Mouse (Mus musculus) kidney, postnatal 0 days (tissue): ENCODE measurements around the gene Ceacam15. TPM values are rescaled to one million over a fixed set of nuclear protein-coding genes. Genes with fewer than 3 reads are reported as not detected.
"Not testable (repeated sequence)": the region's sequence is repeated elsewhere in the genome, so short reads cannot be mapped to it uniquely, and the experiment has no call there.

Source experiments
- ATAC-seq: fragments of 200-750 bp; cut with Nextera tagmentation; replicated peaks from 2 replicates; pipeline ENCODE4 v1.8.0; 2017; ENCODE audit warnings: low read depth, moderate number of reproducible peaks, moderate TSS enrichment, moderate library complexity; ENCODE audit not compliant: low FRiP score
- DNase-seq: peaks from one replicate; pipeline ENCODE4 v3.0.0-alpha.2; 2016; ENCODE audit warnings: low spot score
- H3K27ac ChIP-seq: fragments of 300-500 bp; sonication (generic); 2 replicates; pipeline ENCODE4 v1.5.1; 2014; ENCODE audit warnings: mild to moderate bottlenecking
- H3K27me3 ChIP-seq: fragments of 300-500 bp; sonication (generic); 2 replicates; pipeline ENCODE4 v1.6.1; 2014; ENCODE audit warnings: low read length, mixed read lengths; ENCODE audit not compliant: insufficient read depth
- H3K36me3 ChIP-seq: fragments of 300-500 bp; sonication (generic); 2 replicates; pipeline ENCODE4 v1.6.1; 2014; ENCODE audit warnings: low read length, mixed read lengths; ENCODE audit not compliant: insufficient read depth
- H3K4me1 ChIP-seq: fragments of 300-500 bp; sonication (generic); replicated peaks from 2 replicates; pipeline ENCODE4 v1.6.1; 2014; ENCODE audit warnings: antibody characterized with exemption, low read length, mixed read lengths; ENCODE audit not compliant: insufficient read depth
- H3K4me2 ChIP-seq: fragments of 300-500 bp; sonication (generic); 2 replicates; pipeline ENCODE4 v1.6.1; 2014; ENCODE audit warnings: mild to moderate bottlenecking, low read length, moderate library complexity, mixed read lengths
- H3K4me3 ChIP-seq: fragments of 300-500 bp; sonication (generic); replicated peaks from 2 replicates; pipeline ENCODE4 v1.5.1; 2014; ENCODE audit warnings: low read depth, low read length
- H3K9ac ChIP-seq: fragments of 300-500 bp; sonication (generic); 2 replicates; pipeline ENCODE4 v1.6.1; 2014; ENCODE audit warnings: low read depth, low read length
- H3K9me3 ChIP-seq: fragments of 300-500 bp; sonication (generic); replicated peaks from 2 replicates; pipeline ENCODE4 v1.6.1; 2016; ENCODE audit warnings: low read length, inconsistent platforms, mixed read lengths
- CTCF ChIP-seq: IDR thresholded peaks from 2 replicates; pipeline ENCODE4 v1.5.1; 2016; ENCODE audit warnings: antibody characterized with exemption, low read depth, mild to moderate bottlenecking, moderate library complexity
- WGBS: fragments of 180-500 bp; shearing (Covaris S2); extraction: QIAGEN DNeasy Blood & Tissue Kit; methylation state at CpG from one replicate; pipeline ENCODE4 v1.1.7; 2014; 5-methylcytosine and 5-hydroxymethylcytosine counted together
- polyA plus RNA-seq: library from polyadenylated mRNA; unstranded; fragments of >200 nt; fragmentation: Nextera tagmentation; extraction: Ambion mirVana; gene quantifications from 2 replicates; pipeline ENCODE4 v1.2.1, GENCODE M21; 2015

Ceacam15 gene
- polyA plus RNA-seq, 1 experiment from 2014 or later: not detected

DNA sequence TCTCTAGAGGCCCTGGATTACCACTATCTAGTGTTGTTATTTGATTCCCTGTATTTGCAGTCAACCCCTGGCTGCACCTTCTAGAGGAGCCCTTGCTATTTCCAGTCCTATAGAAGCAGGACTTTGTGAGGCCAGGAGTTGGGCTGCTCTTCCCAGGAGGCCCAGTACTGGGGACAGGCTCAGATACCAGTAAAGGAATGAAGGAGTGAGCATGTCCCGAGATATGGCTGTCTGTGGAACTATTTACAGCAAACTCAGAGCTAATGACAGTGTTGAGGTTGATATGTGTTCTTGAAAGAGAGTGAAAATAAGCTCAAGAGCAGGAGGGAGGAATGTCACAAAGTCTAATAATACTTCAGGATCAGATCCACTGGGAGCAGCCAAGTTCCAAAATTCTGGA lies 1.7 kb downstream of the Ceacam15 start:
- Histone ChIP-seq H3K27me3 (no peaks in the 10 kb centered on the region), H3K9me3 (no peaks in the 10 kb centered on the region), H3K36me3 (no peaks in the 10 kb centered on the region), H3K4me1 (no peaks in the 10 kb centered on the region), H3K9ac (no peak overlapping the region), H3K27ac (no peak overlapping the region), H3K4me2 (no peak overlapping the region), H3K4me3 (no peak overlapping the region)
- ATAC-seq (no peak), DNase-seq (no peak)
- no peak for TF ChIP-seq CTCF
- 51% methylated on average over 1 of the region's 1 CpGs for WGBS

DNA sequence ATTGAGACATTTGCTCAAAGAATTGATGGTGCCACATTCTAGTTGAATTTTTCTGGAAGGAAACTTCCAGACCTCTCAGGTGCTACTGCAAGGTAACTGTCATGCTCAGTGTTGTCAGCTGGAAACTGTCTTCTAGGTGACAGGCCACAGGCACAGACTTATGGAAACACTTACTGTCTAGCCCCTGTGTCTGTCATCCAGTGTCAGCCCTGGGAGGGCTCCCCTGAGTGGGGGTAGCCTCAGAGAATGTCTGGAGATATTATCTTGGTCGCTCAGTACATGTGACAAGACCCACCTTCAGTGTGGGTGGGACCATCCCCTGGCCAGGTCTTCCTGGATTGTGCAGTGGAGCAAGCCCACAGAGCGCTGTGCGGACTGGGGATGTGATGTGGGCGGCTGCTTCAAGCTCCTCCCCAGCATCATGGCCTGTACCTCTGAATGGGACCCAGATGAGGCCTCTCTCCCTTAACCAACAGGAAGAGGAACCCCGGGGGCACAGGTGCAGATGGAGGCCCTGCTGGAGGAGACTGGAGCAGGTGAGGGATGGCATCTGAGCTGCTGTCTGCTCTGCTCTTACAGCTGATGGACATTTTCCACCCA lies 7.1 kb downstream of the Ceacam15 start:
- not testable (repeated sequence) for H3K36me3 ChIP-seq, H3K4me2 ChIP-seq, H3K27me3 ChIP-seq, H3K4me3 ChIP-seq, ATAC-seq, H3K9me3 ChIP-seq, H3K4me1 ChIP-seq, DNase-seq, H3K27ac ChIP-seq, H3K9ac ChIP-seq
- 59% methylated on average over 4 of the region's 5 CpGs for WGBS

DNA sequence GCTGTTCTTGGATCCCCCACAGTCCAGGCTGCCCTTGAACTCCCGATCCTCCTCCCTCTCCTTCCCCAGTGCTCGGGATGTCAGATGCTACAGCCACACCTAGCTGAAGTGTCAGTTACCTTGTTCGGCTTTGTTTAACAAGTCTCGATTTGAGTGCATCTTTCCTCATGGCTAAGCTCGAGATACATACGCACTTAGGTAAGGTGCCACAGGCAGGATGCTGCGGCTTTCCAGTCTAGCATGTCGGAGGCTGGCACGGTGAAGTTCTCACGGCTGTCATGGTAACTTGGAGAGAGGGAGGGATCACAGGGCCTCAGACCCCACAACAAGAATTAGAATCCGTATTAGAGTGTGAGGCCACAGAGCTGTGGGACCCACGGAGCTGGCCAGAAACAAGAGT lies 31.2 kb downstream of the Ceacam15 start:
- Histone ChIP-seq H3K27ac (no peak overlapping the region), H3K9ac (no peak overlapping the region), H3K4me1 (no peaks in the 10 kb centered on the region), H3K9me3 (no peaks in the 10 kb centered on the region), H3K27me3 (no peaks in the 10 kb centered on the region), H3K4me3 (no peak overlapping the region), H3K4me2 (no peak overlapping the region), H3K36me3 (no peaks in the 10 kb centered on the region)
- TF ChIP-seq CTCF: no peak
- no peak for DNase-seq
- 73% methylated on average over 12 of the region's 12 CpGs for WGBS
- ATAC-seq: no peak

DNA sequence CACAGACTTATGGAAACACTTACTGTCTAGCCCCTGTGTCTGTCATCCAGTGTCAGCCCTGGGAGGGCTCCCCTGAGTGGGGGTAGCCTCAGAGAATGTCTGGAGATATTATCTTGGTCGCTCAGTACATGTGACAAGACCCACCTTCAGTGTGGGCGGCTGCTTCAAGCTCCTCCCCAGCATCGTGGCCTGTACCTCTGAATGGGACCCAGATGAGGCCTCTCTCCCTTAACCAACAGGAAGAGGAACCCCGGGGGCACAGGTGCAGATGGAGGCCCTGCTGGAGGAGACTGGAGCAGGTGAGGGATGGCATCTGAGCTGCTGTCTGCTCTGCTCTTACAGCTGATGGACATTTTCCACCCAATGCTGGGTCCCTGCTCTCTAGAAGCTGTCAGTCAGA lies 32.4 kb downstream of the Ceacam15 start:
- not testable (repeated sequence) for H3K27me3 ChIP-seq, H3K9me3 ChIP-seq, ATAC-seq, H3K4me3 ChIP-seq, H3K9ac ChIP-seq, H3K36me3 ChIP-seq, H3K4me1 ChIP-seq, H3K4me2 ChIP-seq, DNase-seq, H3K27ac ChIP-seq
- 34% methylated on average over 3 of the region's 4 CpGs for WGBS

DNA sequence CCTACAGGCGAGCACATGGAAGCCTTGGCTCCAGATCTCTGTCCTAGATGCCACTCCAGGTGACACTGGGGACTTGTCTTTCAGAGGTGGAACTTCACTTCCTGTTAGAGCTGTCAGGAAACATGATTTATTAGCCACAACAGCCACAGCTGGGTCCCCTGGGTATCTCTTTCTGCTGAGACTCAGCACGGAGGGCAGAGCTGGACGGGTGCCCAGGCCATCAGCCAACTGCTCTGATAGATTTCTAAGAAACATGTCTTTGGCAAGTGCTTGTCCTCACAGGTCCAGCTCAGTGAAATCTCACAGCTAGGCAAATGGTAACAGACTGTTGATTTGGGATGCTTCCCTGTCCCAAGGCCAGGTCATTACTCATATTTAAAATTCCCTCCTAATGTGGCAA lies 36.5 kb downstream of the Ceacam15 start:
- Histone ChIP-seq H3K9ac (no peak overlapping the region), H3K27me3 (no peaks in the 10 kb centered on the region), H3K4me2 (no peak overlapping the region), H3K9me3 (no peaks in the 10 kb centered on the region), H3K36me3 (no peaks in the 10 kb centered on the region), H3K4me3 (no peak overlapping the region), H3K4me1 (no peaks in the 10 kb centered on the region), H3K27ac (no peak overlapping the region)
- WGBS: 38% methylated on average over 3 of the region's 3 CpGs
- ATAC-seq (no peak), DNase-seq (no peak)
- TF ChIP-seq CTCF: no peak

DNA sequence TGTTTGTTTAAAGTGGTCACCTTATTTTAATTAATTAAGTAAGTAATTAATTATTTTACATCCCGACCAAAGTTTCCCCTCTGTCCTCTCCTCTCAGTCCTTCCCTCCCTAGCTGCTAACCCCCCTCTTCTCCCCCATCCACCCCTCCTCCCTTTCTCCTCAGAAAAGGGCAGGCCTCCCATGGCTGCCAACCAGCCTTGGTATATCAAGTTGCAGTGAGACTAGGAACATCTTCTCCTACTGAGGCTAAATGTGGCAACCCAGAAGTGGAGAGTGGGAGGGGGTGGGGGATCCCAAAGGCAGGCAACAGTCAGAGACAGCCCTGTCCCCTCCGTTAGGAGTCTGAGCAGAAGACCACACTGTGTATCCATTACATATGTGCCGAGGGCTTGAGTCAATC lies 40.4 kb downstream of the Ceacam15 start:
- Histone ChIP-seq H3K4me1 (no peaks in the 10 kb centered on the region), H3K9me3 (no peaks in the 10 kb centered on the region), H3K36me3 (no peaks in the 10 kb centered on the region), H3K9ac (no peak overlapping the region), H3K4me3 (no peak overlapping the region), H3K4me2 (no peak overlapping the region), H3K27me3 (no peaks in the 10 kb centered on the region), H3K27ac (no peak overlapping the region)
- DNase-seq: peak; percentile 34
- no peak for TF ChIP-seq CTCF
- no peak for ATAC-seq
- WGBS: 44% methylated on average over 3 of the region's 3 CpGs

DNA sequence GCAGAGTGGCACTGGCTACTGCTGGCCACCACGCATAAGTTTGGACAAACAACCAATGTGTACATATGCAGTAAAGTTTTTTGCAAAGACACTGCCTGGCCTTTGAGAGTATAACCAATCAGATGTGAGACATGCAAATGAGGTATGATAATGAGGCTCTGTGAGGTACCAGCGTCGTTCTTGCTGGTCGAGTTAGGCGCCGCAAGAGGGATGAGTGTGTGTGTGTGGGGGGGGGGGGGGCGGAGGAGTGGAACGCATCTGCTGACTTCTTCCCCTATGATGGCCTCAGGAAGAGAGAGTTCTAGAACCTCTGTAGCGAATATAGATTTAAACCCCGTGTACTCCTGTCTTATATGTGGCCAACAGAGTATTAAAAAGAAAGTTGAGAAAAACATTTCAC lies 41.6 kb downstream of the Ceacam15 start:
- not testable (repeated sequence) for H3K4me3 ChIP-seq, H3K9me3 ChIP-seq, H3K27ac ChIP-seq, H3K4me1 ChIP-seq, H3K9ac ChIP-seq, H3K36me3 ChIP-seq, H3K27me3 ChIP-seq, H3K4me2 ChIP-seq
- ATAC-seq (peak; percentile 30; the same call in 1 of the 2 replicates), DNase-seq (peak; percentile 36)
- 9% methylated on average over 10 of the region's 10 CpGs for WGBS
